Mouse (Mus musculus) heart, postnatal 4 days (tissue): ENCODE results near the gene Drd2. TPM values are rescaled to one million over a fixed set of nuclear protein-coding genes. Genes with fewer than 3 reads are reported as not detected.

ENCODE experiments used
- DNase-seq: peaks from one replicate; pipeline ENCODE4 v3.0.0; 2021
- total RNA-seq, 2 experiments: library from RNA; stranded (reverse); gene quantifications; 2 replicates each; pipeline ENCODE4 v1.2.3; 2021

Drd2 gene
- total RNA-seq, 2 experiments from 2014 or later, result 0.41 to 0.52 TPM

DNA sequence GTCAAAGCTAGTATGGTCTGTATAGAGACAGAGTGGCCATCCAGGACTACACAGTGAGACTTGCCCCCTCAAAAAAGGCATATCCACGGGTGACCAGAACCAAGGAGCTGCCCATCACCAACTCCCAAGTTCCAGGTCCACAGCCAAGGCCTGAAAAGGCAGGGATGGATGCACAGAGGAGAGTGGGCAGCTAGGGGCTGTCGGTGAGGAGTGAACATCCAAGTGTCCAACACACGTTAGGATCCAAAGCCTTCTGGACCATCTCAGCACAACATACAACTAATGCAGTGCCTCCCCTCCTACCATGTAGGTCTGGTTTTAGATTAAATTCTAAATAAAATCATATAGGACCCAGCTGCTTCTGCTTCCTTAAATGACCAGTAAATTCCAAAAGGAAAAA is 115.7 kb downstream of the Drd2 start:
- no peak for DNase-seq

Other genes starting within 250 kb of the Drd2 start
- not detected for gene Gm4894, start 90.1 kb upstream of the Drd2 start, total RNA-seq
- not detected for gene Ankk1, start 86.4 kb downstream of the Drd2 start, total RNA-seq
- gene Ttc12, start 145.6 kb downstream of the Drd2 start, total RNA-seq, result 1 to 10 TPM; 7.0 to 7.9 TPM